Mouse (Mus musculus): ENCODE data around the gene Abr. TPM values are rescaled to one million over a fixed set of nuclear protein-coding genes. Genes with fewer than 3 reads are reported as not detected.

The Abr gene
- polyA plus RNA-seq, 1 experiment from 2014 or later, result 32.3 TPM

DNA sequence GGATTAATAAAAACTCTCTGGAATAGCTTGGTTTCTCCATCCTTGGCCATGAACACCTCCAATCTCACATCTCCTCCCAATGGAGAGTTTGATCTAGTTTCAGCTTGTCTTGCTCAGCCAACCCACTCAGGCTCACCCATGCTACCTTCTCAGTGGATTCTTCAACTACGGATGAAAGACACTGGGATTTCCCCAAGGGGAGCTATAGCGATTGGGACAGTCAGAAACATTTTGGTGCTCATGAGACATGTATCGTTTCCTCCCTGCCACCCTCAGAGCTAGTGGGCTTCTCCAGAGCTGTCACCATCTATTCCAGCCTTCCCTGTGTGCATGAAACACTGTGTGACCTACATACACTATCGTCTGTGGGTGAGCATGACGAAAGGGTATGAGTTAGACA is 160.4 kb downstream of the Abr start:
- no peak overlapping the region for H3K4me3 ChIP-seq (ENCODE audit: low read depth, low read length)
- H3K27me3 ChIP-seq (ENCODE audit: control insufficient read depth, insufficient read depth, low read length), result no peaks in the 10 kb centered on the region
- no peak overlapping the region for H3K9ac ChIP-seq (replicated peaks; ENCODE audit: low read length)
- no peak for ATAC-seq (replicated peaks; ENCODE audit: insufficient number of reproducible peaks, low FRiP score, low TSS enrichment, low read depth)
- no peak overlapping the region for H3K4me2 ChIP-seq (ENCODE audit: low read depth, low read length)
- WGBS, result 90% methylated on average over 5 of the region's 5 CpGs
- no peak overlapping the region for H3K27ac ChIP-seq (replicated peaks; ENCODE audit: low read depth, low read length)
- H3K36me3 ChIP-seq (replicated peaks; ENCODE audit: control insufficient read depth, insufficient read depth, low read depth, low read length), result no peaks in the 10 kb centered on the region; the same call in none of the 2 replicates
- H3K9me3 ChIP-seq (replicated peaks; ENCODE audit: control insufficient read depth, low read length), result no peaks in the 10 kb centered on the region
- peaks cover under 1% of the 10 kb centered on the region for H3K4me1 ChIP-seq (ENCODE audit: control insufficient read depth, insufficient read depth, low read length)
- no peak for DNase-seq (ENCODE audit: low spot score)

DNA sequence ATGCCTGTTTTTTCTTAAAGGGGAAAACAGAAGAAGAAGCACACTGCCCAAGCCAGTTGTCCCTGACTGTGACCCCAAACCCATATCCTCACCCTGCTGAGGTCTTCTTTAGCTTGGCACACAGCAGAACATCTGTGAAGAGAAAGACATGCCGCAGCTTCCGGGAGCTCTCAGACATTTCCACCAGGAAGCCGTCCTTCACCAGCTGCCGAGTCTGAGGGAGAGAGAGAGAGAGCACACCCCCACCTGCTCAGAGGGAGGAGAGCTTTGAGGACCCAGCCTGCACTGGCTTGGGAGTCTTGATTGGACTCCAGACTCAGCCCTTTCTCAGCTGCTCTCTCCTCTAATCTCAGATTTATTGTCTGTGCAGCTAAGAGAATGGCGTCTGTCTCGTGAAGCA is 160.9 kb downstream of the Abr start:
- WGBS, result 79% methylated on average over 6 of the region's 6 CpGs
- no peaks in the 10 kb centered on the region for H3K4me1 ChIP-seq (ENCODE audit: control insufficient read depth, insufficient read depth, low read length)
- ATAC-seq (replicated peaks; ENCODE audit: insufficient number of reproducible peaks, low FRiP score, low TSS enrichment, low read depth) (no peak), DNase-seq (ENCODE audit: low spot score) (no peak)
- H3K36me3 ChIP-seq (replicated peaks; ENCODE audit: control insufficient read depth, insufficient read depth, low read depth, low read length), result no peaks in the 10 kb centered on the region; the same call in none of the 2 replicates
- no peak overlapping the region for H3K4me3 ChIP-seq (ENCODE audit: low read depth, low read length)
- H3K4me2 ChIP-seq (ENCODE audit: low read depth, low read length), result no peak overlapping the region
- no peaks in the 10 kb centered on the region for H3K9me3 ChIP-seq (replicated peaks; ENCODE audit: control insufficient read depth, low read length)
- no peaks in the 10 kb centered on the region for H3K27me3 ChIP-seq (ENCODE audit: control insufficient read depth, insufficient read depth, low read length)
- no peak overlapping the region for H3K9ac ChIP-seq (replicated peaks; ENCODE audit: low read length)
- H3K27ac ChIP-seq (replicated peaks; ENCODE audit: low read depth, low read length), result no peak overlapping the region

DNA sequence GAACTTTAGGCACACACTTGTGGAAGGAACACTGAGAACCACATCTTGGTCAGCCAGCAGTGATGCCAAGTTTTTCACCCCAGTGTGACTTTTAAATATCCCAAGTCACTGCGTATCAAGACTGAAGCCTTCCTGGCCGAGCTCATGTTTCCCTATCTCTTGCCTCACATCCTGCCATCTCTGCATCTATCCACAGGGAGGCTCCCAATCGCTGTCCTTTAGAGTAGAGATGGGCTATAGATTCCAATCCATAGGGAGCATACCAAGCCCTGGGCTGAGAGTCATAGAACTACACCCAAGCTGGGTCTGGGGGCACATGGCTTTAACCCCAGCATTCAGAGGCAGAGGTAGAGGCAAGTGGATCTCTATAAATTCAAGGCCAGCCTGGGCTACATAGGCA is 162.6 kb downstream of the Abr start:
- DNase-seq (ENCODE audit: low spot score), result no peak
- no peak overlapping the region for H3K9ac ChIP-seq (replicated peaks; ENCODE audit: low read length)
- H3K4me1 ChIP-seq (ENCODE audit: control insufficient read depth, insufficient read depth, low read length), result no peaks in the 10 kb centered on the region
- H3K4me3 ChIP-seq (ENCODE audit: low read depth, low read length), result no peak overlapping the region
- no peak overlapping the region for H3K27ac ChIP-seq (replicated peaks; ENCODE audit: low read depth, low read length)
- no peaks in the 10 kb centered on the region; the same call in none of the 2 replicates for H3K36me3 ChIP-seq (replicated peaks; ENCODE audit: control insufficient read depth, insufficient read depth, low read depth, low read length)
- H3K9me3 ChIP-seq (replicated peaks; ENCODE audit: control insufficient read depth, low read length), result no peaks in the 10 kb centered on the region
- no peak overlapping the region for H3K4me2 ChIP-seq (ENCODE audit: low read depth, low read length)
- no peaks in the 10 kb centered on the region for H3K27me3 ChIP-seq (ENCODE audit: control insufficient read depth, insufficient read depth, low read length)
- ATAC-seq (replicated peaks; ENCODE audit: insufficient number of reproducible peaks, low FRiP score, low TSS enrichment, low read depth), result no peak
- 65% methylated on average over 3 of the region's 3 CpGs for WGBS

DNA sequence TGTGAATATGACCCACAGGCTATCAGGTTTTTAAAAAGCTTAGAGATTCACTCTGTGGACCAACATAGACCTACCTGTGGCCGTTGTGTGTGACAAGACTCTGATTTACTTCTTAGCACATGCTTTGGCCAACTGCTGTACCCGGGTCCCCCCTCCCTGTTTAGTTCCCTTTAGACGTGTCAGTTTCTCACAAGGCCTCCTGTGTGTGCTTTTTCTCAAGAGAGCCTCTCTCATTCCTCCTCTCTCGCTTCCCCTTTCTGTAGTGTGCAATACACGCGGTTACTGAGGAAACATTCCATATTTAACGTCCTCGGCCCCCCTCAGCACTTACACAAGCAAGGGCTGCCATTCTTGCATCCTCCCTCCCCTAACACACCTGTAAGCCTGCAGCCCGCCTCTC is 163.4 kb downstream of the Abr start:
- no peaks in the 10 kb centered on the region for H3K27me3 ChIP-seq (ENCODE audit: control insufficient read depth, insufficient read depth, low read length)
- H3K4me2 ChIP-seq (ENCODE audit: low read depth, low read length), result no peak overlapping the region
- no peaks in the 10 kb centered on the region; the same call in none of the 2 replicates for H3K36me3 ChIP-seq (replicated peaks; ENCODE audit: control insufficient read depth, insufficient read depth, low read depth, low read length)
- H3K4me3 ChIP-seq (ENCODE audit: low read depth, low read length), result no peak overlapping the region
- no peaks in the 10 kb centered on the region for H3K9me3 ChIP-seq (replicated peaks; ENCODE audit: control insufficient read depth, low read length)
- no peak overlapping the region for H3K27ac ChIP-seq (replicated peaks; ENCODE audit: low read depth, low read length)
- no peaks in the 10 kb centered on the region for H3K4me1 ChIP-seq (ENCODE audit: control insufficient read depth, insufficient read depth, low read length)
- ATAC-seq (replicated peaks; ENCODE audit: insufficient number of reproducible peaks, low FRiP score, low TSS enrichment, low read depth), result no peak
- H3K9ac ChIP-seq (replicated peaks; ENCODE audit: low read length), result no peak overlapping the region
- 78% methylated on average over 9 of the region's 9 CpGs for WGBS
- no peak for DNase-seq (ENCODE audit: low spot score)

DNA sequence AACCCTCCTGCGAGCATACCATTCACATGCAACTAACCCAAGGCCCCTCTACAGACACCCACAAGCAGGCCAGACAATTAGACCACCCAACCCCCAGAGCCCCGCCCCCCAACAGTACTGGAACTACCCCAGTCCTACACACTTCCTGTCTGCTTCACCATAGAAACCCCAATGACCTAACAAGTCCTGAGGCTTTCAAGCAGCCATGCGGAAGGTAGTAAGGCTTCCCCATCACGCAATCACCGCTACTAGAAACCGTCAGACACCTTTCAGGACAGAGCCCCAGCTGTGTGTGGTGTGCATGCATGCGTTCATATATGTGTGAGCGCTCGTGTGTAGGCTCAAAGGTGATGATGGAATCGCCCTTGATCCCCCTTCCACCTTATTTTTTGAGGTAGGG is 165.2 kb downstream of the Abr start:
- H3K4me2 ChIP-seq (ENCODE audit: low read depth, low read length), result no peak overlapping the region
- ATAC-seq (replicated peaks; ENCODE audit: insufficient number of reproducible peaks, low FRiP score, low TSS enrichment, low read depth), result no peak
- H3K9ac ChIP-seq (replicated peaks; ENCODE audit: low read length), result no peak overlapping the region
- no peak overlapping the region for H3K4me3 ChIP-seq (ENCODE audit: low read depth, low read length)
- H3K9me3 ChIP-seq (replicated peaks; ENCODE audit: control insufficient read depth, low read length), result no peaks in the 10 kb centered on the region
- 77% methylated on average over 10 of the region's 10 CpGs for WGBS
- no peaks in the 10 kb centered on the region; the same call in none of the 2 replicates for H3K36me3 ChIP-seq (replicated peaks; ENCODE audit: control insufficient read depth, insufficient read depth, low read depth, low read length)
- H3K4me1 ChIP-seq (ENCODE audit: control insufficient read depth, insufficient read depth, low read length), result no peaks in the 10 kb centered on the region
- no peak overlapping the region for H3K27ac ChIP-seq (replicated peaks; ENCODE audit: low read depth, low read length)
- H3K27me3 ChIP-seq (ENCODE audit: control insufficient read depth, insufficient read depth, low read length), result no peaks in the 10 kb centered on the region
- no peak for DNase-seq (ENCODE audit: low spot score)

DNA sequence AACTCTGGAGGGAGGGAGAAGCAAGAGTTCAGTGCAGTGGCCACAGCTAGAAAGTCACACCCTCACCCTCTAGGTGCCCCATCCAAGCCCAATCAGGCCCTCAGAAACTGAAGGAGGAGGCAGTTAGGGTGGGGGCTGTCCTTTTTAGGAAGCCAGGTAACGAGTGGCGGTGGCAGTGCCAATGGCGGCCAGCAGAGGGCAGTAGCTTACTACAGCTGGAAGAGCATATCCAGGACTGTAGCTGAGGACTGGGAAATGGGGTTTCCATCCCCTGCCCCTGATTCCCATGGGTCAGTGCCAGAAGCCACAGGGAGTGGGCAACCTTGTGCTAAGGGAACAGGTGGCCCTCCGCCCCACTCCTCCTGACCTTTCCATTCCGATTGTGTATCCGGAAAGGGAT is 165.9 kb downstream of the Abr start:
- Histone ChIP-seq H3K27ac (replicated peaks; ENCODE audit: low read depth, low read length) (no peak overlapping the region), H3K36me3 (replicated peaks; ENCODE audit: control insufficient read depth, insufficient read depth, low read depth, low read length) (no peaks in the 10 kb centered on the region; the same call in none of the 2 replicates), H3K9ac (replicated peaks; ENCODE audit: low read length) (no peak overlapping the region), H3K4me3 (ENCODE audit: low read depth, low read length) (no peak overlapping the region), H3K4me2 (ENCODE audit: low read depth, low read length) (no peak overlapping the region), H3K4me1 (ENCODE audit: control insufficient read depth, insufficient read depth, low read length) (no peaks in the 10 kb centered on the region), H3K9me3 (replicated peaks; ENCODE audit: control insufficient read depth, low read length) (no peaks in the 10 kb centered on the region), H3K27me3 (ENCODE audit: control insufficient read depth, insufficient read depth, low read length) (no peaks in the 10 kb centered on the region)
- 24% methylated on average over 6 of the region's 6 CpGs for WGBS
- ATAC-seq (replicated peaks; ENCODE audit: insufficient number of reproducible peaks, low FRiP score, low TSS enrichment, low read depth) (peak; percentile 31; the same call in 1 of the 2 replicates), DNase-seq (ENCODE audit: low spot score) (peak; percentile 91)

DNA sequence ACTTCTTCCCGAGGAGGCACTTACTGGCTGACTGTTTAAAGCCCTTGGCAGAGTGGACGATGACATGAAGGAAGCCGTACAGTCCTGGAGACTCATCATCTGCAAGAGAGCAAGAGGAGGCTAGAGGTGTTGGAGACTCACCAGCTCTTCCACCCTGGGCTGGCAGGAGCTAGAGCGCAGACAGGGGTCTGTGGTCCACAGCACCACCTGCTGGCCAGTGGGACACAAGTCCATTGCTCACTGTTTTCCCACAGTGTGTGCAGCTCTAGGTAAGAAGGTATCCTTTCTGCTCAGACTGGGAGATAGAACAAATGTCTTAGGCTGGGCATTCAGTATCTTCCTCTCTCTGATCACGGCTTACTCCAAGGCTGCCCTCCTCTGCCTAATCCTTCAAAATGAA is 167.6 kb downstream of the Abr start:
- 54% methylated on average over 5 of the region's 5 CpGs for WGBS
- DNase-seq (ENCODE audit: low spot score), result peak; percentile 87
- H3K27ac ChIP-seq (replicated peaks; ENCODE audit: low read depth, low read length), result no peak overlapping the region
- H3K9ac ChIP-seq (replicated peaks; ENCODE audit: low read length), result no peak overlapping the region
- H3K4me3 ChIP-seq (ENCODE audit: low read depth, low read length), result no peak overlapping the region
- H3K27me3 ChIP-seq (ENCODE audit: control insufficient read depth, insufficient read depth, low read length), result no peaks in the 10 kb centered on the region
- H3K9me3 ChIP-seq (replicated peaks; ENCODE audit: control insufficient read depth, low read length), result no peaks in the 10 kb centered on the region
- H3K36me3 ChIP-seq (replicated peaks; ENCODE audit: control insufficient read depth, insufficient read depth, low read depth, low read length), result no peaks in the 10 kb centered on the region; the same call in 1 of the 2 replicates
- no peak for ATAC-seq (replicated peaks; ENCODE audit: insufficient number of reproducible peaks, low FRiP score, low TSS enrichment, low read depth)
- peaks cover 6% of the 10 kb centered on the region for H3K4me1 ChIP-seq (ENCODE audit: control insufficient read depth, insufficient read depth, low read length)
- H3K4me2 ChIP-seq (ENCODE audit: low read depth, low read length), result no peak overlapping the region

DNA sequence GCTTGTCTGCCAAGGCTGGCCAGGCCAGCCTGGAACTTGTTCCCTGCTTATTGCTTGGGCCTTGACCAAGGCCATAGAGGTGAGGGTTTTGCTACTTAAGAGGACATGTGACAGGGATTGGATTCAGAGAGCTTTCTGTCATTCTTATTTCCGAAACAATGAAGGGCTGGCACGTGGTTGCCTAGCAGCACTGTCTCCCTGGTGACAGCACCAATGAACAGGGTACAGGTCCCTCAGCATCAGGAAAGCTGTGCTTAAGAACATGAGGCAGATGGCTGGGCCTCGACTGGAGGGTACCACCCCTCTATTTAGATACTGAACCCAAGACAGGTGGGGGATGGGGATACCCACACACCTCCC is 171.9 kb downstream of the Abr start:
- 45% methylated on average over 3 of the region's 3 CpGs for WGBS
- DNase-seq (ENCODE audit: low spot score), result no peak
- Histone ChIP-seq H3K27me3 (ENCODE audit: control insufficient read depth, insufficient read depth, low read length) (no peaks in the 10 kb centered on the region), H3K4me2 (ENCODE audit: low read depth, low read length) (no peak overlapping the region), H3K4me3 (ENCODE audit: low read depth, low read length) (no peak overlapping the region), H3K27ac (replicated peaks; ENCODE audit: low read depth, low read length) (peak overlapping the region; percentile 52; the same call in 1 of the 2 replicates), H3K9ac (replicated peaks; ENCODE audit: low read length) (peak overlapping the region; percentile 14; the same call in 1 of the 2 replicates), H3K4me1 (ENCODE audit: control insufficient read depth, insufficient read depth, low read length) (peaks cover 17% of the 10 kb centered on the region), H3K36me3 (replicated peaks; ENCODE audit: control insufficient read depth, insufficient read depth, low read depth, low read length) (no peaks in the 10 kb centered on the region; the same call in 1 of the 2 replicates), H3K9me3 (replicated peaks; ENCODE audit: control insufficient read depth, low read length) (no peaks in the 10 kb centered on the region)
- peak; percentile 53; the same call in 1 of the 2 replicates for ATAC-seq (replicated peaks; ENCODE audit: insufficient number of reproducible peaks, low FRiP score, low TSS enrichment, low read depth)

All from embryonic facial prominence, embryonic 11.5 days (tissue).